Mouse (Mus musculus) adrenal gland, adult 2 months (tissue): ENCODE data around the gene March4. TPM values are rescaled to one million over a fixed set of nuclear protein-coding genes. Genes with fewer than 3 reads are reported as not detected.

ENCODE experiments used
- DNase-seq: peaks from one replicate; pipeline ENCODE4 v3.0.0; 2021
- polyA plus RNA-seq: library from polyadenylated mRNA; depleted of rRNA; stranded (reverse); fragments of >200 nt; gene quantifications from 2 replicates; pipeline ENCODE4 v1.2.3, GENCODE M21; 2012
- total RNA-seq, 2 experiments: library from RNA; stranded (reverse); gene quantifications; 2 replicates each; pipeline ENCODE4 v1.2.3; 2021

March4 gene
- total and polyA plus RNA-seq, 3 experiments, result 0.18 to 0.45 (median 0.35) TPM

DNA sequence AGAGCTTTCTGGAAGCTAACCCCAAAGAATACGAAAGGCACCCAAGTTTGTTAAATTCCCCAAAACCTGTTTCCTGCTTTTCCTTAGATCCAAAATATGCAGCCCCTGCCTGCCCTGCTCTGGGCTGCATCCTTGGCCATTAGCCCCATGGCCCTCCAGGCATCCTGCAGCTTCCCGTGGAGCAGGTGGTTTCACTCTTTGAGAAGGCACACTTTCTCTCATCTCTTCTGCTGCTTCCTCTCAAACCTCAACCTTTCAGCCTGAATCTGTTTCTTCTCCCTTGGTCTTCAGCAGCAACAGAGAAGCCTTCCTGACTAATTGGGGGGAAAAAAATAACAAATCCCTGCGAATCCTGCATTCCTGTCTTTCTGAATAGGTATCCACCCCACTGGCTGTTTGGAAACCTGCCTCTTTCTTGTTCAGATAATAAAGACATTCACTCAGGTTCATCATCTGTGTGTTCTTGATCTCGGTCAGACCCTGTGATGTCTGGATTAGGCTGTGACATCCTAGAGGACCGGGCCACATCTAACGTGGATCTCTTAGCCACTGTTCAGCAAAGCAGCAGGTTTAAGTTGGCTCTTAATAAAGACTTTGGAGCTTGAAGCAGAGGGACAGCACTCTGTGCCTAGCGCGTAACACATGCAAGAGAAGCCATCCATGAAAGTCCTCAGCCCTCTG is 6.1 kb downstream of the March4 start:
- no peak for DNase-seq

- no peak for DNase-seq
Measured at GRCm38 (mm10) chr1:72529192-72529591, 7.5 kb downstream of the March4 start.

- DNase-seq, result no peak
Measured at GRCm38 (mm10) chr1:72523601-72524000, 13.1 kb downstream of the March4 start.

GRCm38 (mm10) chr1:72510778-72511520 is 25.8 kb downstream of the March4 start:
- DNase-seq, result no peak

- DNase-seq, result no peak
Measured at GRCm38 (mm10) chr1:72509551-72509950, 27.2 kb downstream of the March4 start.

DNA sequence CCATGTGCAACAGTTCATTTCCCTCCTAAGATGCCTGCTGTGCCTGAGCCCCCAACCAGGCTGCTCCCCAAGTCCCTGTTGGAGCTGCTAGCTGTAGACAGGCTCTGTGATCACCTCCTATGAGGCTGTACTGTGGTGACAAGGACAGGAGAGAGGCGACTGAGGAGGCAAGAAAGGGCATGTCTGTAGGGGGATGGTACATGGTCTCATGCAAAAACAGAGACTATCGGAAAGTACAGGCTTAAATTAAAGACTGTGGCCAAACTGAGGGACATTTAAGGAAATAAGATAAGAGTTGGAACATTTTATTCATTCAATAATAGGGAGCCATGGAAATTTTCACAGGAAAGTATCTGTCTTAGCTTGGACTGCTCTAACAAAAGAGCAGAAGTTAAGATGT is 29.1 kb downstream of the March4 start:
- no peak for DNase-seq

DNA sequence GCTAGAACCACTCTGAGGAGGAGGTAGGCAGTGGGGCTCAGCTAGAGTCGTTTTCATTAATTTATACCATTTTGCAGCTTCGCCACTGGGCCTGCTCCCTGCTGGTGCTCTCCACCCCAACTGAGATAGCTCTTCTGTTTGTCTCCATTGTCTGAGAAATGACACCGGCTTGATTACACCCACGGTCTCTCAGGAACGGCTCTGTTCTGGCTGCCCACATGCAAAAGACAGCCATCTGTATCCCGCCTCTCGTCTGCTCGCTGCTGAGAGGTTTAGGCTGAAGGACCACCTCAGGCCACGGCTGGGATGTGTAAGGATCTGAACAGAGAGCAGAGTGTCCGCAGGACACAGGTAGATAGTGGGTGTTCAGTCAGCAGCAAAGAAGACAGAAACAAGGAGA is 30.5 kb downstream of the March4 start:
- no peak for DNase-seq

GRCm38 (mm10) chr1:72497609-72498008 is 39.1 kb downstream of the March4 start:
- peak; percentile 7 for DNase-seq

- DNase-seq, result no peak
Measured at GRCm38 (mm10) chr1:72493454-72493853, 43.3 kb downstream of the March4 start.

DNA sequence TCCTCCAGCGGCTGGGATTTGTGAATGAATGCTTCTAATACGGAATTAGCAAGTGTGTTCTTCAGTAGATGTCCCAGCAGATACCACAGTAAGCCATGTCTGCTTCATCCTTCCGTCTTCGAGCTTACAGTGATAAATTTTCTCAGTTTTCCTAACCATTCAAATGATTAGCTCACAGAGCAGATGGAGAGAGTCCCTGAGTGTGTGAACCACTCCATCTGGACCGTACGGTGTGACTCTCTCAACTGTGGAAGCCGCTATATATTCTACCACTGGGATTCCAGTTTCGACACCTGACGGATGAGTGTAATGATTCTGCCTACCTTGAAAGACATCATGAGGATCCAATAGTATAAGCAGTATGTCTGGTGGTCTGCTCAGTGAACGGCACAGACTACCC is 44.1 kb downstream of the March4 start:
- DNase-seq, result no peak

GRCm38 (mm10) chr1:72491307-72491706 is 45.4 kb downstream of the March4 start:
- no peak for DNase-seq

DNA sequence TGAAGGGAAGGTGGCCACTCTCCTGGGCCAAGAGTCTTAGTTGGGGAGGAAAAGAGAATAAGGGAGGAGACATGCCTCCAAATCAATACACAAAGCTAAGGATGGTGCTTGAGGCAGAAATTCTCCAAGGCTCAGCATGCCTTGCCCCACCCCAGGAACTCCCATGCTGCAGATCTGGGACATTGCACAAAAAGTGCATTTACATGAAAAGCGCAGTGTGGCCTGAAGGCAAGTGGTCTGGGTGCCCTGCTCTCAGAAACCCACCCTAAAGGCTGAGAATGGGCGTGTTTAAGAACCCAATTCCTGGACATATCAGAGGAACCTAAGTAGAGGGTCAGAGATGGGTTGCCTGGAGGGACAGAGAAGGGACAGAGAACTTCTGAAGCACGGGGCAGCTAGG is 45.9 kb downstream of the March4 start:
- no peak for DNase-seq

DNA sequence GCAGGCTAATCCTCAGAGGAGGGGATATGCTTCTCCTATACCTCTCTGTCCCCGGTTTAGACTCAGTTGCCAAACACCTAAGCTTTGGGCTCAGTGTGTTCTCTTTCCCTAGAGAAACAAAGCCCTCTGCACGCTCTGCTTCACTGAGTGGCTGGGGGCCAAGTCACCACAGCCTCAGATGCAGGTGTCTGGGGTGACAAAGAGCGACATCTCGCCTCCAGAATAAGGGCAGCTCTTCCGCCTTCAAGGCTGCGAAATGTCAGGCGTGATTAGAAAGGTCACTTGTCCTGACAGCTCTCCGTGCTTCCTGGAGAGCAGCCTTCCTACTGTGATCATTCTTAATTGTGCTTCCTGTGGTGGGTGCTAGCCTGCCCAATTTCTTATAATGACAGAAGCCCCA is 46.5 kb downstream of the March4 start:
- no peak for DNase-seq

- DNase-seq, result no peak
Measured at GRCm38 (mm10) chr1:72476594-72476993, 60.1 kb downstream of the March4 start.

DNA sequence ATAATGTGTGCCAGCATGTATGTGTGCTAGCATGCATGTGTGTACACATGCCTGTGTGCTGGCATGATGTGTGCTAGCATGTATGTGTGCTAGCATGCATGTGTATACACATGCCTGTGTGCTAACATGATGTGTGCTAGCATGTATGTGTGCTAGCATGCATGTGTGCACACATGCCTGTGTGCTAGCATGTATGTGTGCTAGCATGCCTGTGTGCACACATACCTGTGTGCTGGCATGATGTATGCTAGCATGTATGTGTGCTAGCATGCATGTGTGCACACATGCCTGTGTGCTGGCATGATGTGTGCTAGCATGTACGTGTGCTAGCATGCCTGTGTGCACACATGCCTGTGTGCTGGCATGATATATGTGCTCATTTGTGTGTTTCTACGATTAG is 67.7 kb downstream of the March4 start:
- DNase-seq, result no peak

GRCm38 (mm10) chr1:72468466-72469003 is 68.2 kb downstream of the March4 start:
- DNase-seq, result no peak

DNA sequence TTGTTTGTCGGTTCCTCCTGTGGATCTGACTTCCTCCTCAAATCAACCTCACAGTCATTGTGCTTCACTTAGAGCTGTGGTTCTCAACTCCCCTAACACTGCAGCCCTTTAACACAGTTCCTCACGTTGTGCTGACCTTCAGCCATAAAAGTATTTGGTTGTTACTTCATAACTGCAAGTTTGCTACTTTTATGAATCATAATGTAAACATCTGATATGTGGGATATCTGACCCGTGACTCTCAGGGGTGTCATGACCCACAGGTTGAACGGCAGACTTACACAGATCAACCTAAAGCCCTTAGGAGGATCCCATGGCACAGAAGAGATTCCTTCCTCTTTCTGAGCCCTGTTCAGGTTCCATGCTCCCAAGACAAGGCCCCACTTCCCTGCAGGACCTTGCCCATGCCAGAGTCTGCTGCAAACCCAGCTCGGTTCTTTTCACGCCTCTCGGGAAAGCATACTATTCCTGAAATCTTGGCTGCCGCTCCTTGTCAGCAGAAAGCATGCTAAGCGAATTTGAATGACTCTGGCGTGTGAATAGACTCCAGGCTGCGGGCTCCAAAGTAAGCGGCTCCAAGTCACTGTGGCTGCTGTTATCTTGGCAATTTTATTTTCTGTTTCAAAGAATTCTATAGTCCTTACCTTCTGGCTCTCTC is 71.7 kb downstream of the March4 start:
- no peak for DNase-seq

DNA sequence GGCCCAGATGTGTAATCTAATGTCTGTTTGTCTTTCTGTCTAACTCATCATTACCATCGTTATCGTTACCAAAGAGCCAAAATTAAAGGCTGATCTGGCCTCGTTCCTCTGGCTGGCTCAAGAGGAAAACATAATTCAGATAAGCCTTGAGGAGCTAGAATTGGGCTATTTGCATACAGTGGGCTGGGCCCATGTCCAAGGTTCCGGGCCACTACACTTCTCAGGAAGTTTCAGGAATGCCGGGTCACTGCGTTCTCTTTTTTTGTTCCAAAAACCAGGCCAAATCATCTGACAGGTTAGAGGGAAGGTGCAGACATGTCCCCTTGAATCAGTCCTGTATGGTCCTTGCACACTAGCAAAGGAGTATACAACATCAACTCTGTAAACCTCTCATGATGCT is 74.2 kb downstream of the March4 start:
- DNase-seq, result peak; percentile 24

DNA sequence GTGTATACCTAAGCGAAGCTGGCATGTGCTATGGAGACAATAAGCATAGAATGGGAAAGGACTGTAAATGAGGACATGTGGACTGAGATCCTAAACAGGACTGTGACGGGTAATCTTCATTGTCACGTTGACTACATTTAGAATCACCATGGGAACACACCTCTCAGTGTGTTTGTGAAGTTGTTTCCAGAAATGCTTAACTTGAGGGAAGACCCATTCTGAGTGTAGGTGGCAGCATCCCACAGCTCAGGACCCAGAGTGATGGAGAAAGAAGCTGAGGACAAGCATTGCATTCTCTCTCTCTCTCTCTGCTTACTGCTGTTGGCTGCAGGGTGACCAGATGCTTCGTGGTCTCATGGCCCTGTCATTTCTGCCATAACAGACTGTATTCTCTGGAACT is 79.1 kb downstream of the March4 start:
- DNase-seq, result no peak

DNA sequence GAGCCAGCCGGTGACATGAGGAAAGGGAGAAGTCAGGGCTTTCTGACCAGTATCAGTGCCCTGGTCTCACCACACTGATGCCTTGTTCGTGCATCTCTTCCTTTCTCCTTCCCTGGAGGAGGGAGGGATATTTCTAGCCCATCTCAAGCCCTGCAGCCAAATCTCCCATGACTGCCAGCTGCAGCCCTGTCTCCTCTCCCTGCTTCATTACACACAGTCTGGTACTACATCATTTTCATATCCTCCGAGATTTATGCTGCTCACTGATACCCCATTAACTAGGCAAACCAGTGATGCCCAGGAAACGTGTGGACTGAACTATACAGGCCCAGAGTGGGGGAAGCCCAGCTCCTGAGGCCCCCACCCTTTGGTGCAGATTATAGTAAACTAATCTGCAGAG is 80.8 kb downstream of the March4 start:
- DNase-seq, result no peak

GRCm38 (mm10) chr1:72454733-72455201 is 82.0 kb downstream of the March4 start:
- no peak for DNase-seq

- DNase-seq, result peak; percentile 23
Measured at GRCm38 (mm10) chr1:72452839-72453238, 83.9 kb downstream of the March4 start.

DNA sequence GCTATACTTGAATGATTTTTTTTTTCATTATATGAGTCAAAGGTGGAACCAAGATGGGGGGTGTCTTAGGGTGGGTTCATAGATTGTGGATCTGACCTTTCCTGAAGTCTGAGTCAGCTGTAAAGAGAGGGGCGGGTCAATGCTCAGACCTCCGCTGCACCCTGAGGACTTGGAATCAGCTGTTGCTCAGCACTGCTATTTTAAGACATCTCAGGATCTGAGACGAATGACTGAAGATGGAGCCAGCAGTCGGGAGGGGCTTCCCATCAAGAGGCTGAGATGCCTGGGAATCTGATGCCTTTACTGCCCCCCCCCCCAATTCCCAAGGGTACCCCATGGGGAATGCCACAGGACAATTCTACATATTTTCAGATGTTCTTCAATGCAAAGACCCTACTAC is 85.9 kb downstream of the March4 start:
- DNase-seq, result no peak
